ENCODE assay signal across 9 mouse cellular contexts in genomic region chr3:144425041-144425448, GRCm38 (mm10).
DNase-seq lines count a peak whose midpoint lies in the region; TF ChIP-seq lines count a peak whose summit lies in the region.
"Had no signal": no experiment of that assay in that cellular context is flagged by ENCODE, and none has a peak within 500 bp of the region (broad histone marks: within the 10 kb centered on the region; RNA-seq: fewer than 3 reads in every experiment).

No protein-coding gene starts in this region.

- no peak for TF ChIP-seq POLR2A in lung, adult 2 months (IDR thresholded peaks at IDR 0.05; ENCODE audit: borderline replicate concordance, extremely low read depth, low read depth, low read length)

- peak; percentile 60 for DNase-seq in adrenal gland, adult 2 months
- no peak for DNase-seq in adrenal gland, adult 18-20 months (ENCODE audit: low spot score in 2 of 2)
- DNase-seq in lung, postnatal 4 days: peak; percentile 26 to 32
- no peak for DNase-seq in lung, adult 18-20 months
- DNase-seq in layer of hippocampus, adult 9-10 months (ENCODE audit: low spot score): peak; percentile 25
- DNase-seq in right cerebral cortex, postnatal 36 days (ENCODE audit: low spot score in 2 of 2): peak; percentile 74 to 88
- DNase-seq in kidney, adult 9 months: no peak
- DNase-seq in lung, adult 2 months: no peak

- no peaks in the 10 kb centered on the region for H3K4me1 ChIP-seq in lung, adult 2 months (ENCODE audit: control insufficient read depth, insufficient read depth, low read length)

- no peak overlapping the region for H3K4me3 ChIP-seq in lung, adult 2 months (replicated peaks; ENCODE audit: extremely low read depth, low read depth, low read length)
- H3K4me3 ChIP-seq: embryonic facial prominence, embryonic 12.5 days had no signal

- TF ChIP-seq CTCF in lung, adult 2 months (IDR thresholded peaks at IDR 0.05; ENCODE audit: insufficient read depth, low read length): no peak

- WGBS in lung, adult 2 months: 82% methylated on average over 4 of the region's 4 CpGs

Comparison
In these comparisons a context has a peak if more than half of its experiments do, and no peak if none do; other contexts are left out.
1. DNase-seq: peak in adrenal gland, adult 2 months (single experiment), lung, postnatal 4 days (2 of 2), layer of hippocampus, adult 9-10 months (single experiment) and right cerebral cortex, postnatal 36 days (2 of 2); none in adrenal gland, adult 18-20 months (0 of 2), lung, adult 18-20 months (0 of 2), kidney, adult 9 months (single experiment) and lung, adult 2 months (single experiment).